Mouse (Mus musculus): ENCODE measurements around the gene Sema6c. TPM values are rescaled to one million over a fixed set of nuclear protein-coding genes. Genes with fewer than 3 reads are reported as not detected.

The Sema6c gene
- 0.34 TPM for polyA plus RNA-seq (2014; fragmentation: Illumina TruSeq; extraction: RNeasy Lipid Tissue Mini Kit (QIAGEN cat#74804))

DNA sequence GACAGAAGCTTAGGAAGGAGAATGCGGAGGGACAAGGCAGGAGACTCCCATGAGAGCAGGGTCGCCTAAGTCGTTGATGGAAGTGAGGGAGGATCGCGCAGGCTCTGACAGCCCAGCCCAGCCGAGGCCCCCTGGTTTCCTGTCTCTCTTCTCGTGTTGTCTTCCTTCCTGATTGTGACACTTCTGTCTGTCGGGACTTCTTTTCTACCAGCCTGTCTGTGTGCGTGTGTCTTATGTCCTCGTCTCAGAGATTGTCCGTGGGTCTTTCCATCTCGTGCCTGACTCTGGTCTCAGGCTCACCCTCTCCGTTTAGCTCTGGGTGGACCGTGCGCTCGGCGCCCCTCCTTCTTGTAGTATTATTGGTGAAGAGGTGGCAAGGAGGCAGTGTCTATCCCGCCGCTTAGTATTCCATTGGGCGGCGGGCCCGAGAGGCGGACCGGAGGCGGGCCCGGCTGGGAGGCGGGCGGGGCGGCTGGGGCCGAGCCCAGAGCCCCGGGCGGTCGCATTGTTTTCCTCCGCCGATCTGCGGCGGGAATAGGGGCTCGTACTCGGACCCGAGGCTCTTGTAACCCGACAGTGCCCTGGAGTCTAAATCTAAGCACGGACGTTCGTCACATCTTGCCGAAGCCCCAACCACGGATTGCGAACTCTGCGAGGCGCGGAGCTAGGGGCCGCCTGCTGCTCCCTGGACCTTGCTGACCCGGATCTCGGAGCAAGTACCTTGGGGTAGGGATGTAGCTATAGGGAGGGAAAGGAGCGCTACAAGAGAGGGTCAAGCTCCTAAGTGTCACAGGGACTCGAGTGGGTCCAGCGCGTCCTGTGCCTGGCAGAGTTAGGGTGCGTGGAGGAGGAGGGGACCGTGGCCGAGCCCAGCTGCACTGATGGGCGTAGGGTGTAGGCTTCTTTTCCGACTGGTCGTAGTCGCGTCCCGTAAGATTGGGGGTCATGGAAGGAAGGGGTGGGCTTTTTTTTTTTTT is at the start of gene Sema6c:
Gene Sema6c, plus strand, starts transcription at position 471 of the 977 bp plus-strand sequence.

DNA sequence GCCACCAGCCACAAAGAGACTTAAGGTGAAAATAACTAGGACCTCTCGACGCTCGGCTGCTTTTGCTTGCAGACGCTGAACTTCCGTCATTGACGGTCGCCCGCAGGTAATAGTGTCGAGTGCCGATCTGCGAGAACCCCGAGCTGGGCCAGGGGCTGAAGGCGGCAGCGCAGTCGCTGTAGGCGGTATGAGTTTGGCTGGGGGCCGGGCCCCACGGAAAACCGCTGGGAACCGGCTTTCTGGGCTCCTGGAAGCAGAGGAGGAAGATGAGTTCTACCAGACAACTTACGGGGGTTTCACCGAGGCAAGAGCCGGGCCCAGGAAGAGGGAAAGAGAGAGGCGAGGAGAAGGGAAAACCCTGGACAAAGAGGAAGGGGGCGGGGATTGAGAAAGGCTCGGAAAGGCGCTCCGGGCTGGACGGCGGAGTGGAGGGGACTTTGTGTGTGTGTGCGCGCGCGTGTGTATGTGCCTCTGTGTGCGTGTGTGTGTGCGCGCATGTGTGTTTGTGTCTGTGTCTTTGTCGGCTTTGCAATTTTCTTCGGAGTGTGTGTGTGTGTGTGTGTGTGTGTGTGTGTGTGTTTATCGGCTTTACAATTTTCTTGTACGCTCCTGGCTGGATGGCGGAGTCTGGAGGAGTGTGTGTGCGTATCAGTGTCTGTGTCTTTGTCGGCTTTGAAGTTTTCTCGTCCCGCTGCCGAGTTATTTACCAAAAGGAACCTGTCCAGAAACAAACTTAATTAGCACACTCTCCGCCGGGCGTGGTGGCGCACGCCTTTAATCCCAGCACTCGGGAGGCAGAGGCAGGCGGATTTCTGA is 49.1 kb upstream of the Sema6c start, which contains the start of gene Vps72:
Gene Vps72, plus strand, starts transcription at position 112 of the 816 bp plus-strand sequence.

DNA sequence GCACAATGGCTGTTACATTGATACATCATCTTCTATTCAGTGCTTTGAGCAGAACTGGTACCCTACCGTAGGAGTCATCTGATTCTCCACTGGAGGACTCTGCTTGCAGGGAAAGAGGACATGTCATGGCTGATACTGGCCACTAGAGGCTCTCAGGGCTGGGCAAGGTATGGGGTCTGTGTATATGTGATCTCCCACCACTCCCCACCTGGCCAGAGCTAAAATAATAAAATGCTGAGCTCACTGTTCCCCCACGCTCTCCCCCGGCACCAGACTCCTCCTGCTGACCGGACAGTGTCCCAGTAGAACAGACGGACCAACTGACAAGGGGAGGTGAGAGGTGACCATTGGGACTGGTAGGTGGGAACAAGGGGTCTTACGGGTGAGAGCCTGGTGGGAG is 36.0 kb upstream of the Sema6c start, which contains the start of gene Tmod4:
Gene Tmod4, plus strand, starts transcription at position 231 of the 400 bp plus-strand sequence.

DNA sequence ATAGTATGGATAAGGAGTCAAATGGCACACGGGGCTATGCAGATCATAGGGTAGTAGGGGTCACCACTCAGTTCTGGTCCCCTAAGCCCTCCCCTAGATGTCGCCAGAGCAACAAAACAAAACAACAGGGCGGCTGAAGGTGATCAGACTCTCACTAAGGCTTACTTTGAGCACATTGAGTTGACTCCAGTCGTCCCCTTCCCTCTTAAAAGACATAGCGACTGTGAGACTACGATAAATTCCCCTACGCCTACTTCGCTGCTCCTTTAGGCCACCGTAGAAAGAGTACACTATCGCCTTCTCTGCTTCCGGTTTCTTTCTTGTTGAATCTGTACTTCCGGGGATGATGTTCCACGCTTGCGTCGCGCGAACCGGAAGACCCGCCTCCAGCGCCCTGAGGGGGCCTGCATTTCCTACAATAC is 26.6 kb upstream of the Sema6c start, which contains the start of the genes Scnm1 and Lysmd1:
Gene Scnm1, minus strand, starts transcription at position 332 of the 422 bp plus-strand sequence.
Gene Lysmd1, plus strand, starts transcription at position 409 of the 422 bp plus-strand sequence.

DNA sequence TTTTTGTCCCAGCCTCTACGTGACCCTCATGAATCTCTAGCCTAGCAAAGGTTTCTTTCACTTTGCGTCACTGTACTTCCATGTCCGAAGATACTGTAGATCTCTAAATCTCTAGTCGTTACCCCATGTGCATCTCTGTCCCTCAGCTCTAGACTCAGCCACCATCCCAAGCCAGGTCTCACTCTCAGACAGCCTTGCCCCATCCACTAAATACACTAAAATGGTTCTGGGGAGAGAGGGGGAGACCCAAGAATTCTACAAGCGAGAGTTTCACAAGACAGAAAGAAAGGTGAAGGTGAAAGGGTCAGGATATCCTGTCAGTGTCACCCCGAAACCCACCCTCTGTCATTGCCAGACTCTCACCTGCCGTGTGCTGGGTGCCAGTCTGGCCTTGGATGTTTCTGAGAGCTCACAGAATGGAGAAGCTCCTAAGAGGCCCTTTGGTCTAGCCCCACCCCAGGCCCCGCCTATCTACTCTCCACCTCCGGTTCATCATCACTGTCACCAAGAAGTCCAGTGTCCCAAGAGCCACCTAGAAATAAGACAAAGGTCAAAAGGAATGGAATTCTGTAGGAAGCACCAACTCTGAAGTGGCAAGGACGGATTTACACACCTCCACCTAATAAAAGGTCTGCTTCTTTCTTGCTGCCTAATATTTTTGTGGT is 18.2 kb upstream of the Sema6c start, which contains the start of gene Tnfaip8l2:
Gene Tnfaip8l2, minus strand, starts transcription at position 409 of the 665 bp plus-strand sequence.

DNA sequence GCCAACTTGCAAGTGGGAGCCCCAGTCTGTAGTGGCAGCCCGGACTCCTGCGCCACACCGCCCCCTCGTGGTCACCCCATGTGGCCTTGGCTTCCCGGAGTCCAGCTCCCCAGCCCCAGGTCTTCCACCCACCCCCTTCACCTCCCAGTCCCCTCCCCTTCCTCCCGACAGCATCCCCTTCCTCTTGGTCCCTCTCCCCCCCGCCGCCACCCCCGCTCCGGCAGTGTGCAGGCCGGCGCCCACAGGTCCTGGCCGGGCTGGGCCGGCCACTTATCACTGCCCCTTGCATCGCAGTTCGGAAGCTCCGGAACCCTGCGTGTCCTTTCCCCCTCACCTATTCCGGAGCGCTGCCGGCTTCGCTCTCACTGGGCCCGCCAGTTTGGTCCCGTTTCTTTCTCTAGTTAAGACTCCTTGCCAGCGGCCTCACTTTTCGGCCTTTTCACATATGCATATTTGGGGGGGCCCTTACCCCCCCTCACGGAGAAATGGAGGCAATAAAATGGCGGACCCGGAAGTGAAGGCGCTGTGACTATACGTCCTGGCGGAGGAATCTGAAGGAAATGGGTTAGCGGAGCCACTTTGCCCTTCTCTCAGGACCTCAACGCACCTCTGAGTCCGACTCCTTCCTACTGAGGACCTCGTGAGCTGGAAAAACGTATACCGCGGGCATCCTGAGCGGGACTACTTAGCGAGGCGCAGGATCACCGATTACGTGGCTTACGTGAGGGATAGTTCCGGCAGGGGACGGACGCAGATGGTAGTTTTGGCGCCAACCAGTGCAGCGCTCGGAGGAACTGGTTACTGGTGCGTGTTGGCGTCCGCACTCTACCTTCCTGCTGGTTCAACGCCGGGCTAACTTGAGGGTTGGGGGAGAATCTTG is 57.2 kb downstream of the Sema6c start, which contains the start of gene Gabpb2:
Gene Gabpb2, minus strand, starts transcription at position 662 of the 880 bp plus-strand sequence.

Other genes with a start within 250 kb of the Sema6c start
- 3.3 TPM for gene Selenbp1, start 227.4 kb upstream of the Sema6c start, polyA plus RNA-seq (2014; fragmentation: Illumina TruSeq; extraction: RNeasy Lipid Tissue Mini Kit (QIAGEN cat#74804))
- 23.9 TPM for gene Rfx5, start 206.4 kb upstream of the Sema6c start, polyA plus RNA-seq (2014; fragmentation: Illumina TruSeq; extraction: RNeasy Lipid Tissue Mini Kit (QIAGEN cat#74804))
- gene Pi4kb, start 185.7 kb upstream of the Sema6c start, polyA plus RNA-seq (2014; fragmentation: Illumina TruSeq; extraction: RNeasy Lipid Tissue Mini Kit (QIAGEN cat#74804)), result 6.7 TPM
- 8.8 TPM for gene Zfp687, start 145.0 kb upstream of the Sema6c start, polyA plus RNA-seq (2014; fragmentation: Illumina TruSeq; extraction: RNeasy Lipid Tissue Mini Kit (QIAGEN cat#74804))
- gene Psmd4, start 117.8 kb upstream of the Sema6c start, polyA plus RNA-seq (2014; fragmentation: Illumina TruSeq; extraction: RNeasy Lipid Tissue Mini Kit (QIAGEN cat#74804)), result 9.3 TPM
- gene Pip5k1a, start 53.5 kb upstream of the Sema6c start, polyA plus RNA-seq (2014; fragmentation: Illumina TruSeq; extraction: RNeasy Lipid Tissue Mini Kit (QIAGEN cat#74804)), result 25.1 TPM
- gene Vps72, start 49.4 kb upstream of the Sema6c start, polyA plus RNA-seq (2014; fragmentation: Illumina TruSeq; extraction: RNeasy Lipid Tissue Mini Kit (QIAGEN cat#74804)), result 16.5 TPM
- not detected for gene Tmod4, start 36.0 kb upstream of the Sema6c start, polyA plus RNA-seq (2014; fragmentation: Illumina TruSeq; extraction: RNeasy Lipid Tissue Mini Kit (QIAGEN cat#74804))
- gene Scnm1, start 26.4 kb upstream of the Sema6c start, polyA plus RNA-seq (2014; fragmentation: Illumina TruSeq; extraction: RNeasy Lipid Tissue Mini Kit (QIAGEN cat#74804)), result 21.2 TPM
- gene Lysmd1, start 26.4 kb upstream of the Sema6c start, polyA plus RNA-seq (2014; fragmentation: Illumina TruSeq; extraction: RNeasy Lipid Tissue Mini Kit (QIAGEN cat#74804)), result 1.9 TPM
- gene Tnfaip8l2, start 18.1 kb upstream of the Sema6c start, polyA plus RNA-seq (2014; fragmentation: Illumina TruSeq; extraction: RNeasy Lipid Tissue Mini Kit (QIAGEN cat#74804)), result not detected
- gene Gabpb2, start 57.5 kb downstream of the Sema6c start, polyA plus RNA-seq (2014; fragmentation: Illumina TruSeq; extraction: RNeasy Lipid Tissue Mini Kit (QIAGEN cat#74804)), result 35.3 TPM
- gene Cdc42se1, start 68.3 kb downstream of the Sema6c start, polyA plus RNA-seq (2014; fragmentation: Illumina TruSeq; extraction: RNeasy Lipid Tissue Mini Kit (QIAGEN cat#74804)), result 17.5 TPM
- gene Mllt11, start 71.7 kb downstream of the Sema6c start, polyA plus RNA-seq (2014; fragmentation: Illumina TruSeq; extraction: RNeasy Lipid Tissue Mini Kit (QIAGEN cat#74804)), result 19.0 TPM
- 0.26 TPM for gene Gm128, start 81.1 kb downstream of the Sema6c start, polyA plus RNA-seq (2014; fragmentation: Illumina TruSeq; extraction: RNeasy Lipid Tissue Mini Kit (QIAGEN cat#74804))
- gene Bnipl, start 90.7 kb downstream of the Sema6c start, polyA plus RNA-seq (2014; fragmentation: Illumina TruSeq; extraction: RNeasy Lipid Tissue Mini Kit (QIAGEN cat#74804)), result 0.83 TPM
- 125 TPM for gene Mindy1, start 120.9 kb downstream of the Sema6c start, polyA plus RNA-seq (2014; fragmentation: Illumina TruSeq; extraction: RNeasy Lipid Tissue Mini Kit (QIAGEN cat#74804))
- 13.7 TPM for gene Prune1, start 121.6 kb downstream of the Sema6c start, polyA plus RNA-seq (2014; fragmentation: Illumina TruSeq; extraction: RNeasy Lipid Tissue Mini Kit (QIAGEN cat#74804))
- 0.66 TPM for gene Anxa9, start 146.7 kb downstream of the Sema6c start, polyA plus RNA-seq (2014; fragmentation: Illumina TruSeq; extraction: RNeasy Lipid Tissue Mini Kit (QIAGEN cat#74804))
- 104 TPM for gene Cers2, start 154.3 kb downstream of the Sema6c start, polyA plus RNA-seq (2014; fragmentation: Illumina TruSeq; extraction: RNeasy Lipid Tissue Mini Kit (QIAGEN cat#74804))
- 28.5 TPM for gene Setdb1, start 196.7 kb downstream of the Sema6c start, polyA plus RNA-seq (2014; fragmentation: Illumina TruSeq; extraction: RNeasy Lipid Tissue Mini Kit (QIAGEN cat#74804))
- gene 4930558C23Rik, start 242.4 kb downstream of the Sema6c start, polyA plus RNA-seq (2014; fragmentation: Illumina TruSeq; extraction: RNeasy Lipid Tissue Mini Kit (QIAGEN cat#74804)), result not detected

All from ovary, adult 10 weeks (tissue).